Mouse (Mus musculus) kidney, adult 2 months (tissue): ENCODE data around the gene Apobec2.

Experiments used
- CTCF ChIP-seq: fragments of 200-500 bp; conservative IDR thresholded peaks from 2 replicates; pipeline ENCODE4 v1.5.1; 2011; ENCODE audit warnings: low read depth, mild to moderate bottlenecking, control low read depth, low read length, moderate library complexity, mixed read lengths; ENCODE audit not compliant: insufficient read depth, insufficient read length
- POLR2A ChIP-seq: fragments of 200-500 bp; IDR thresholded peaks from one replicate; pipeline ENCODE4 v1.6.1; 2011; ENCODE audit warnings: low read depth, low read length, control low read depth

- TF ChIP-seq POLR2A (no peak), CTCF (no peak)
Measured at GRCm38 (mm10) chr17:48404706-48405105, 28.0 kb downstream of the Apobec2 start.
